Mouse (Mus musculus): Measurements from ENCODE around the gene Med19. TPM values are rescaled to one million over a fixed set of nuclear protein-coding genes. Genes with fewer than 3 reads are reported as not detected.
A peak's percentile ranks its signal among the peaks of the same experiment; 100 is the strongest.

The Med19 gene
- total RNA-seq (2015), result 22.4 and 24.5 TPM in 2 replicates
- 16.1 and 20.2 TPM in 2 replicates for total RNA-seq (2017)

DNA sequence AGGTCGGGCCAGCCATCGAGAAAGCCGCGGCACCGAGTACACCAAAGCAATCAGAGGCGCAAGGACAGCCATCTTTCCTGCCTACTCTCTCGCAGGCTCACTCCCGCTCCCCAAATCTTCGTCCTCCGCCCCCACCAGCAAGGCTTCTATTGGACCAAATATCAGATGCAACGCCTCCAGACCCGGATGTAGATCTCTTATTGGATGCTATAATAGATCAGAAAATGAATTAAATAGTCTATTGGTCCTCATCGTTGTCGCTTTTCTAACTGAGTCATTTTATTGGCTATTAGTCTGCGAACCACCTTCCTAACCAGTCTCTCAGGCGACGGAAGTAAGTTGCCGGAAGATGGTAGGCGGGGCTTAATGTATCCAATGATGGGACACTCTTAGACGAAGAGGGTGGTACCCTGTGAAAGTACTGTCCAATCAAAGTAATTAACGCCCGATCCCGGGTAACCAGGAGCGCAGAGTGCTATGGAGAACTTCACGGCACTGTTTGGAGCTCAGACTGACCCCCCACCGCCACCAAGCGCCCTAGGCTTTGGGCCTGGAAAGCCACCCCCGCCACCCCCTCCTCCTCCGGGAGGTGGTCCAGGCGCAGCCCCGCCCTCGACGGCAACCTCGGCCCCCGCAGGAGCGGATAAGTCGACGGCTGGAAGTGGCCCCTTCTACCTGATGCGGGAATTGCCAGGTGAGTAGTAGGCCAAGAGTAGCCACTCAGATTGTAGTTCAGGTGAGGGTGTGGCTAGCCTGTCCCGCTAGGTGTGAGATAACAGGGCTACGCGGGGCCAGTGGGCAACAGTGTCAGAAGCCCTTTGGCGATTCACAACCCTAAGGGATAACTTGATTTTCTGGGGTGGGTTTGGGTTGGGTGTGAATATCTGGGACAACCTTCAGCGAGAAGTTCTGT, at the start of gene Med19, which contains the start of gene Gm28635:
Gene Med19 (plus strand): TSS at position 435 of the 913 bp plus-strand sequence.
Gene Gm28635 (minus strand): TSS at position 74 of the 913 bp plus-strand sequence.
- peak; percentile 96 for ATAC-seq (ENCODE audit: poor library complexity, severe bottlenecking)

DNA sequence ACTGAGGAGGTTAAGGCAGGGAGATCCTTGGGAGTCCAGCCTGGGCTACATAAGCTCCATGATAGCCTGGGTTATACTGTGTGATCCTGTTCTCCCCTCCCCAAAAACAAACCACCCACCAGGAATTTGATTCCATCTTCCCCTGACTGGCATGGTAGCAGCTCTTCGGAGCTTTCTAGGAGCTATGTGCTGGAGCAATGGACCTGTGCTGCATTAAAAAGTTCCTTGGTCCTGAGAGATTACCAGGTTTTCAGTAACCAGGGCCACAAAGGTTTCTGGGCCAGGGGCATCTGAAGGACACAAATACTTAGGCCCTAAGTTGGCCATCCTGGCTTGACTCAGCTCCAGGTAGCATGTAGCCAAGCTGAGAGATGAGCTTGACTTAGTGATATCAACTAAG, 46.2 kb upstream of the Med19 start:
- no peak for ATAC-seq (ENCODE audit: poor library complexity, severe bottlenecking)

DNA sequence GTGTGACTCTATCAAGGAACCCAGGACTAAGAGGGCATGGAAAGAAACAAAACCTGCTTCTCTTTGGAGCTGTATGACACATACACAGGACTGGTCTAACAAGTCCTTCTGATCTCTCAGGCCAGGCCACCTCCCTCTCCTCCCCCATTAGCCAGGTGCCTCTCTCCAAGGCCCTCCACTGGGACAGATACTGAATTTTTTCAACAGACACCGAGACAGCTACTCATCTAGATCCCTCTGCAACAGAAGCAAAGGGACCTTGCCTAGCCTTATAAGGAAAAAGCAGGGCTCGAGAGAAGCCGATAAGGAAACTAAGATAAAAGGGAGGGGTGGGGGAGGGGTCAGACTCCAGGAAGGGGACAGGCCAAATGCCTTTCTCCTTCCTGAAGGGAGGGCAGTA, 45.2 kb upstream of the Med19 start:
- ATAC-seq (ENCODE audit: poor library complexity, severe bottlenecking), result no peak

DNA sequence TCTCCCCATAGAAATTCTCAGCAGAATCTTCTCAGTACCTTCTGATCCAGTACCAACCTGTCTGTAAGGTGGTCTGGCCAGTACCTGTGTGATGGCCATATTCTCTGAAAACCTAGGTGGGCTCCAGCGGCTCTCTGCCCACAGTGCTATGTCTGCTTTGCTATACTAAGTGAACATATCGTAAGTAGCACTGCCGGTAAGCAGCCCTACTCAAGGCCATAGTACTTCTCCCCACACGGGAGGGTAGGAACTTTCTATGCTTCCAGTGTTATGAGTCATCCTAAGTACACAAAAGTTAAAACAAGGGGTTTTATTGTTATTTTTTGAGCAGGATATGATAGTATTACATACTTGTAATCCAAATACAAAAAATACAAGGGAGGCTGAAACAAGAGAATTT, 44.2 kb upstream of the Med19 start:
- no peak for ATAC-seq (ENCODE audit: poor library complexity, severe bottlenecking)

- ATAC-seq (ENCODE audit: poor library complexity, severe bottlenecking), result no peak
Measured at GRCm38 (mm10) chr2:84634934-84635482, 43.2 kb upstream of the Med19 start.

- peak; percentile 50 for ATAC-seq (ENCODE audit: poor library complexity, severe bottlenecking)
Measured at GRCm38 (mm10) chr2:84635611-84636010, 42.6 kb upstream of the Med19 start.

DNA sequence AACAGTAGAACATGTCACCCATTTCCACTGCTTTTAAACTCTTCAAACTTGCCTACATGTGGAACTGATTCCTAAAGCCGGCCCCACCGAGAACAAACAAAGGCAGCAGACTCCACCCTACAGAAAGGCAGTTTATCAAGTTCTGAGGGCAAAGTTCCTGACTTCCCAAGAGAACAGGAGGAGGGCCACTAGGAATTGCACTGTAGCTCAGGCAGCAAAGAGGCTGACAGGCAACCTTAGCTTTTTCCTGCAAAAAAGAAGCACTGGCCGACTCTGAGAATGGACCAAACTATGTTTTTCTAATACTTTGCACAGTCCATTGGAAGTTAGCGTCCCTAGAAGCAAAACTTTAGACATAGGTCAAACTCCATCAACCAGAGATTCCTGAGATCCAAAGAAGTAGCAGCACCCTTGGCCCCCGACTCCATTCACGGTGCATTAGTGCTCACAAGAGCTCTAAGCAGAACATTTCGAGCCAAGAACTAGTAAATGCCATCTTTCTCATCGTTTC, 41.9 kb upstream of the Med19 start:
- no peak for ATAC-seq (ENCODE audit: poor library complexity, severe bottlenecking)

GRCm38 (mm10) chr2:84637452-84638165, 40.6 kb upstream of the Med19 start:
- no peak for ATAC-seq (ENCODE audit: poor library complexity, severe bottlenecking)

- ATAC-seq (ENCODE audit: poor library complexity, severe bottlenecking), result peak; percentile 31; the same call in 1 of the 2 replicates
Measured at GRCm38 (mm10) chr2:84638428-84639220, 39.6 kb upstream of the Med19 start.

DNA sequence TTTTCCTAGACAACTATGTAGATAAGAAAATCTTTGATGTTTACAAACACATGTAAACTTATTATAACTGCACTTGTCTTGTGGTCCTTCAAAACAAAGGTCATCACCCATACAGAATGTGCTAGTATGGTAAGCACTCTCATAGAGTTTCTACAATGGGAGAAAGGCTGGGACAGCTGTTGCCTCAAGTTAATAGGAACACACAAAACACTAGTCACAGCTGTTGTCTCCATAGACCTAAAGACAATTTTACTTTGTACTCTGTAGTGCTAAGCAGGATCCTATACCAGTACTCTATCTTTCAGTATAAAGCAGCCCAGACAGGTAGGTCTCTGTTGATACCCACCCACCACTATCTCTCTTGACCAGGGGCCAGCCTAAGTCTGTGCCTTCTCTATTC, 37.4 kb upstream of the Med19 start:
- no peak for ATAC-seq (ENCODE audit: poor library complexity, severe bottlenecking)

DNA sequence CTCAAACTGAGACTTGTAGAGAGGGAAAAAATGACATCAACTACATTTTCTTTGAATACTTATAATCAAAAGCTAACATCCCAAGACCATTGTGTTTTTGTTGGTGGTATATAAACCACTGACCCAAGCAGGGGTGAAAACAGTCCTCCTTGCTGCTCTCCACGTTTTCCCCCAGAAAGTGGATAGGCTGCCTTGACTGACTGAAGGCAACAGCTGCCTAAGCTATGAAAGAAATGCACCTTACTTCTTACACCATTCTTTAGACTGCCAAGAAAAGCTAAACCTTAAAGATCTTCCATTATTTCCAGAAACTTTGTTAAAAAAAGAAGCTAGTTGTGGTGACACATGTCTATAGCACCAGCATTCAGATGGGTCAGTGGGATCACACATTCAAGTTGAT, 32.1 kb upstream of the Med19 start:
- no peak for ATAC-seq (ENCODE audit: poor library complexity, severe bottlenecking)

GRCm38 (mm10) chr2:84647051-84647568, 31.1 kb upstream of the Med19 start:
- no peak for ATAC-seq (ENCODE audit: poor library complexity, severe bottlenecking)

GRCm38 (mm10) chr2:84648369-84648768, 29.8 kb upstream of the Med19 start:
- no peak for ATAC-seq (ENCODE audit: poor library complexity, severe bottlenecking)

DNA sequence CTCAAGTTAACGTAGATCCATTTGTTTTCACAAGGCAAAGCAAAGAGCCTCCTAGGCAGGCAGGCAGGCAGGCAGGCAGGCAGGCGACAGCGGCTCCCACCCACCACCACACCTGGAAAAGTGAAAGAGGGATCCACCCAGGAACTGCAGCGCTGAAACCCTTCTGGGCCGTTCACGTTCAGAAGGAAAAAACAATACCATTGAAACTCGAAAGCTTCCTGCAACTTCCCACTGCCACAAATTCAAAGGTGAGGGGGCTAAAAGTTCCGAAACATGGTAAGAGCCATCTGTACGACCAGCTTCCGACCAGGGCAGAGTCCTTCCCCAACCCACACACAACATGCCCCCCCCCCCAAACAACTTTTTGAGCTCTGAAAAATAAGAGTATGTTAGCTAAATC, 28.5 kb upstream of the Med19 start:
- ATAC-seq (ENCODE audit: poor library complexity, severe bottlenecking), result 0 out of 2 replicates have a peak, but pooled peaks have one; percentile 17

DNA sequence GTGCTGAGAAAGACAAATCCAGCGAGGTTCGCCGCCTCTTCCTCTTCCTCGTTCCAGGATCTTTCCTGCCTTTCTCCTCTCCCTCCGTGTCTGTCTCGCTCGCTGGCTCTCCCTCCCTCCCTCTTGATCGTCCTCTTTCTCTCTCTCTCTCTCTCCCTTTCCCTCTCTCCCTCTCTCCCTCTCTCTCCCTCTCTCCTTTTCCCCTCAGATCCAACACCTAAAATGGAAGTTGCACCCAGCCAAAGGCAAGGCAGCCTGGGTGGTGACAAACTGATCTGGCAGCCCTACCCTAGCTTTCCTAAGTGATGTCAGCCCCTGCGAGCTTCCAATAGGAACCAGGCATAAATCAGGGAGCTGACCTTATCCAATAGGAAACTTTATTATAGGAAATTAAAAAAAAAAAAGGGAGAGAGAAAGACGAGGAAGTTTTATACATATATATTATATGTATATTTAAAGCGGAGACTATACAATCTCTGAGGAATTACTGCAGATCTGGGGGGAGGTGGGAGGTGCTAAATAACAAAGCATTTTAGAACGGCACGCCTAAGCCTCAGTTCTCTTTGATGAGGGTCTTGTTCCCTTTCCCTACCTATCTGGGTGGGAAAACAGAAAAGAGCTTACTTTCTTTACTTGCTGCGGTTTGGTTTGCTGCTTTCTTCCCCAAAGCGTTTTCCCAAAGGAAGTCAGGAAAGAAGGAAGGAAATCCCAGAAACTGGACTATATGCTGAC, 27.6 kb upstream of the Med19 start, which contains the start of gene Ctnnd1:
Gene Ctnnd1 (minus strand): TSS at position 302 of the 732 bp plus-strand sequence.
- ATAC-seq (ENCODE audit: poor library complexity, severe bottlenecking), result peak; percentile 77

DNA sequence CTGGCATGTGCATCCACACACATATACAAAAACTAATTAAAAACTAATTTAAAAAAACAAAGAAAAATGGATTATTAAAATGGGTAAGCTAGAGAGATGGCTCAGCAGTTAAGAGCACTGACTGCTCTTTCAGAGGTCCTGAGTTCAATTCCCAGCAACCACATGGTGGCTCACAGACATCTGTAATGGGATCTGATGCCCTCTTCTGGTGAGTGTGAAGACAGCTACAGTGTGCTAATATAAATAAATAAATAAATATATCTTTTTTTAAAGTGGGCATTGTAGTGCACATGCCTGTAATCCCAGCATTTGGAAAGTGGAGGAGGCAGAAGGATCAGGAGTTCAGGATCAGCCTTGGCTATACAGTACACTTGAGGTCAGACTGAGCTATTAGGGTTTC, 24.8 kb upstream of the Med19 start:
- ATAC-seq (ENCODE audit: poor library complexity, severe bottlenecking), result no peak

DNA sequence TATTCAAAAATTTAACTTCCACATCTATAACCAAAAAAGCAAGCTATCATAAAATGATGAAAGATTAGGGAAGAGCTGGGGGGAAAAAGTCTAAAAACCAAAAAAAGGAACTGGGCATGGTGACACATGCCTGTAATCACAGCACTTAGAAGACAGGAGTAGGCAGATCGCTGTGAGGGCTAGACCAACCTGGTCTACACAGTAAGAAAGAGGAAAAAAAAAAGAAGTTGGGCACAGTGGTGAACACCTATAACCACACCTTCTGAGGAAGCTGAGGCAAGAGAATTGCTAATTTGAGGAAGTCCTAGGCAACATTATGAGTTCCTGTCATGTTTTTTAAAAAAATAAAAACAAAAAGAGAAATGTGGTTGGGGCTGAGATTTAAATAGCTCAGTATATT, 22.3 kb upstream of the Med19 start:
- ATAC-seq (ENCODE audit: poor library complexity, severe bottlenecking), result peak; percentile 96

DNA sequence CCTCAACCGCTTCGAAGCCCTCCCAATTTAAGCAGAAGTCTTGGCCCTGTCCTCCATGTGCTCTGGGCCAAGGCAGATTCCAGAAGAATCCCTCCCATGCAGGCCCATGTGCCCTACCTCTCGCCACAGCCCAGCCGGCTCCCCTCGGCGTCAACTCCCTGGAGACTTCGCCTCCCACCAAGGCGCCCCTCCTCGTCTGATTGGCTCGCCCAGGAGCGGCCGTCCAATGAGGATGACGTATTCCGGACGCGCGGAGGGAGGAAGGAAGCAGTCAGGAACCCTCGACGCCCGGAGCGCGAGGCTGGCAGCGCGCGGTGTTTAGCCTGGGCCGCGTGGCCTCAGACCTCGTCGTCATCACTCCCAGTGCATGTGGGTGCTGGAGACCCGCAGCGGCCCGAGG, 19.4 kb upstream of the Med19 start, which contains the start of gene Btbd18:
Gene Btbd18 (plus strand): TSS at position 274 of the 400 bp plus-strand sequence.
- no peak for ATAC-seq (ENCODE audit: poor library complexity, severe bottlenecking)

DNA sequence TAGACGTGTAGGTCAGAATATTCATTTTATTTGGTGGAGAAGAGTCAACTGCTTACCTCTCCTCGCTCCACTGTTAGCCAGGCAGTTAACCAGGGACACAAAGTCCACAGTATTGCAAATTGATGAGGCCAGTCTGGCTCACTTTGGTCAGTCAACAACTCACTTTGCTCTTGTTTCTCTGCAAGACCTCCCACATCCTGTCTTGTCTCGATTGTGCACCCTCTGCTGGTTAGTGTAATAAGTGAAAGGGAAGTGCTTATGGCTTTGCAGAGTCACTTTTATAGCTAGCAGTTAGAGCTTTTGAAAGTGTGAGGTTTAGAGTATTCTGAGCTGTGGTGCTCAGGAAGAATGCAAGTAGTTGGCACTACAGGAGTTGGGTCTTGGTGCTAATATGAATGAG, 17.9 kb upstream of the Med19 start:
- peak; percentile 76 for ATAC-seq (ENCODE audit: poor library complexity, severe bottlenecking)

Data from megakaryocyte, adult 5-6 weeks (primary cell).